Mouse (Mus musculus): Measurements from ENCODE around the gene A430005L14Rik.
"Not testable (repeated sequence)": the region's sequence is repeated elsewhere in the genome, so short reads cannot be mapped to it uniquely, and the experiment has no call there.

The A430005L14Rik gene

GRCm38 (mm10) chr4:153956569-153957405, at the start of gene A430005L14Rik:
Gene A430005L14Rik (plus strand): TSS chr4:153957237.
- DNase-seq (ENCODE audit: low spot score), result peak; percentile 95

GRCm38 (mm10) chr4:153907573-153907972, 49.5 kb upstream of the A430005L14Rik start:
- DNase-seq (ENCODE audit: low spot score), result peak; percentile 15

- no peak for DNase-seq (ENCODE audit: low spot score)
Observed at GRCm38 (mm10) chr4:153913635-153914034, 43.4 kb upstream of the A430005L14Rik start.

GRCm38 (mm10) chr4:153917773-153918500, 39.1 kb upstream of the A430005L14Rik start:
- no peak for DNase-seq (ENCODE audit: low spot score)

GRCm38 (mm10) chr4:153920517-153921233, 36.4 kb upstream of the A430005L14Rik start:
- DNase-seq (ENCODE audit: low spot score), result no peak

GRCm38 (mm10) chr4:153922090-153922489, 34.9 kb upstream of the A430005L14Rik start:
- DNase-seq (ENCODE audit: low spot score), result not testable (repeated sequence)

- no peak for DNase-seq (ENCODE audit: low spot score)
Observed at GRCm38 (mm10) chr4:153928772-153929299, 28.2 kb upstream of the A430005L14Rik start.

GRCm38 (mm10) chr4:153929425-153929824, 27.6 kb upstream of the A430005L14Rik start:
- no peak for DNase-seq (ENCODE audit: low spot score)

GRCm38 (mm10) chr4:153929921-153930320, 27.1 kb upstream of the A430005L14Rik start:
- DNase-seq (ENCODE audit: low spot score), result no peak

GRCm38 (mm10) chr4:153943243-153943642, 13.8 kb upstream of the A430005L14Rik start:
- no peak for DNase-seq (ENCODE audit: low spot score)

GRCm38 (mm10) chr4:153944261-153944660, 12.8 kb upstream of the A430005L14Rik start:
- no peak for DNase-seq (ENCODE audit: low spot score)

GRCm38 (mm10) chr4:153945741-153946140, 11.3 kb upstream of the A430005L14Rik start:
- DNase-seq (ENCODE audit: low spot score), result no peak

- no peak for DNase-seq (ENCODE audit: low spot score)
Observed at GRCm38 (mm10) chr4:153950372-153950771, 6.7 kb upstream of the A430005L14Rik start.

- no peak for DNase-seq (ENCODE audit: low spot score)
Observed at GRCm38 (mm10) chr4:153951150-153951549, 5.9 kb upstream of the A430005L14Rik start.

- no peak for DNase-seq (ENCODE audit: low spot score)
Observed at GRCm38 (mm10) chr4:153951692-153952091, 5.3 kb upstream of the A430005L14Rik start.

GRCm38 (mm10) chr4:153955651-153956050, 1.4 kb upstream of the A430005L14Rik start:
- DNase-seq (ENCODE audit: low spot score), result no peak

GRCm38 (mm10) chr4:153957444-153958250, 610 bp downstream of the A430005L14Rik start:
- no peak for DNase-seq (ENCODE audit: low spot score)

- no peak for DNase-seq (ENCODE audit: low spot score)
Observed at GRCm38 (mm10) chr4:153962631-153963030, 5.6 kb downstream of the A430005L14Rik start.

- no peak for DNase-seq (ENCODE audit: low spot score)
Observed at GRCm38 (mm10) chr4:153966651-153967050, 9.6 kb downstream of the A430005L14Rik start.

- DNase-seq (ENCODE audit: low spot score), result no peak
Observed at GRCm38 (mm10) chr4:153967556-153967955, 10.5 kb downstream of the A430005L14Rik start.

GRCm38 (mm10) chr4:153968063-153968462, 11.0 kb downstream of the A430005L14Rik start:
- no peak for DNase-seq (ENCODE audit: low spot score)

Data from c-Kit-positive CD71-positive TER-119-positive erythroid progenitor cells, embryonic 14.5 days (primary cell).